Mouse (Mus musculus): Measurements from ENCODE around the gene Ugt1a9.

- TF ChIP-seq CTCF (IDR thresholded peaks at IDR 0.05; ENCODE audit: borderline replicate concordance, control insufficient read depth, extremely low read depth, insufficient read depth, low read length, poor library complexity) (no peak), POLR2A (IDR thresholded peaks at IDR 0.05; ENCODE audit: control insufficient read depth, extremely low read depth, insufficient read depth, low read length, poor library complexity) (no peak)
Observed at GRCm38 (mm10) chr1:88081670-88082069, 11.1 kb downstream of the Ugt1a9 start.

Data from thymus, adult 2 months (tissue).